Mouse (Mus musculus) lung, embryonic 14.5 days (tissue): ENCODE data around the gene Map3k7cl. TPM values are rescaled to one million over a fixed set of nuclear protein-coding genes. Genes with fewer than 3 reads are reported as not detected.
A peak's percentile ranks its signal among the peaks of the same experiment; 100 is the strongest.

Experiments used
- ATAC-seq: fragments of 200-750 bp; cut with Nextera tagmentation; 2 replicates; pipeline ENCODE4 v1.8.0; 2017; ENCODE audit warnings: mild to moderate bottlenecking, moderate TSS enrichment, moderate library complexity; ENCODE audit not compliant: insufficient read depth
- DNase-seq: peaks from one replicate; pipeline ENCODE4 v3.0.0-alpha.2; 2015
- H3K27ac ChIP-seq: fragments of 300-500 bp; sonication (generic); 2 replicates; pipeline ENCODE4 v1.5.1; 2014; ENCODE audit warnings: low read depth, mild to moderate bottlenecking, moderate library complexity
- H3K27me3 ChIP-seq: fragments of 300-500 bp; sonication (generic); 2 replicates; pipeline ENCODE4 v1.6.1; 2014; ENCODE audit warnings: low read length, control low read depth; ENCODE audit not compliant: insufficient read depth
- H3K36me3 ChIP-seq: fragments of 300-500 bp; sonication (generic); 2 replicates; pipeline ENCODE4 v1.6.1; 2014; ENCODE audit warnings: control low read depth; ENCODE audit not compliant: insufficient read depth
- H3K4me1 ChIP-seq: fragments of 300-500 bp; sonication (generic); 2 replicates; pipeline ENCODE4 v1.6.1; 2014; ENCODE audit warnings: antibody characterized with exemption, control low read depth; ENCODE audit not compliant: insufficient read depth
- H3K4me2 ChIP-seq: fragments of 300-500 bp; sonication (generic); 2 replicates; pipeline ENCODE4 v1.6.1; 2014; ENCODE audit warnings: mild to moderate bottlenecking
- H3K4me3 ChIP-seq: fragments of 300-500 bp; sonication (generic); 2 replicates; pipeline ENCODE4 v1.5.1; 2014; ENCODE audit warnings: low read depth, low read length
- H3K9ac ChIP-seq: fragments of 300-500 bp; sonication (generic); 2 replicates; pipeline ENCODE4 v1.6.1; 2014
- H3K9me3 ChIP-seq: fragments of 300-500 bp; sonication (generic); 2 replicates; pipeline ENCODE4 v1.6.1; 2016; ENCODE audit warnings: low read depth, low read length, control low read depth
- CTCF ChIP-seq: IDR thresholded peaks from 2 replicates; pipeline ENCODE4 v1.5.1; 2016; ENCODE audit warnings: antibody characterized with exemption, low read depth
- WGBS: fragments of 180-500 bp; shearing (Covaris S2); extraction: QIAGEN DNeasy Blood & Tissue Kit; methylation state at CpG from one replicate; pipeline ENCODE4 v1.1.7; 2014; 5-methylcytosine and 5-hydroxymethylcytosine counted together
- polyA plus RNA-seq: library from polyadenylated mRNA; unstranded; fragments of >200 nt; fragmentation: Nextera tagmentation; extraction: Ambion mirVana; gene quantifications from 2 replicates; pipeline ENCODE4 v1.2.1, GENCODE M21; 2014

The Map3k7cl gene
- polyA plus RNA-seq, 1 experiment from 2014 or later, result 0.21 TPM

DNA sequence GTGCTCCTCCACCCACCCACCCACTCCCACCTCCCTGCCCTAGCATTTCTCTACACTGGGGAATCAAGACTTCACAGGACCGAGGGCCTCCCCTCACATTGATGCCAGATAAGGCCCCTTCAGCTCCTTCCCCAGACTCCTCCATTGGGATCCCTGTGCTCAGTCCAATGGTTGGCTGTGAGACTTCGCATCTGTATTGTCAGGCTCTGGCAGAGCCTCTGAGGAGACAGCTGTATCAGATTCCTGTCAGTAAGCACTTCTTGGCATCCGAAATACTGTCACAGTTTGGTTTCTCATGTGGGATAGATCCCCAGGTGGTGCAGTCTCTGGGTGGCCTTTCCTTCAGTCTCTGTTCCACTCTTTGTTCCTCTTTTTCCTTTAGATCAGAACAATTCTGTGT is 68.1 kb downstream of the Map3k7cl start:
- 69% methylated on average over 3 of the region's 3 CpGs for WGBS
- Histone ChIP-seq H3K27ac (no peak overlapping the region), H3K4me2 (no peak overlapping the region), H3K4me1 (no peaks in the 10 kb centered on the region), H3K9me3 (no peaks in the 10 kb centered on the region), H3K27me3 (no peaks in the 10 kb centered on the region), H3K36me3 (no peaks in the 10 kb centered on the region), H3K9ac (no peak overlapping the region), H3K4me3 (no peak overlapping the region)
- ATAC-seq, result peak; percentile 78
- DNase-seq, result peak; percentile 56
- no peak for TF ChIP-seq CTCF

DNA sequence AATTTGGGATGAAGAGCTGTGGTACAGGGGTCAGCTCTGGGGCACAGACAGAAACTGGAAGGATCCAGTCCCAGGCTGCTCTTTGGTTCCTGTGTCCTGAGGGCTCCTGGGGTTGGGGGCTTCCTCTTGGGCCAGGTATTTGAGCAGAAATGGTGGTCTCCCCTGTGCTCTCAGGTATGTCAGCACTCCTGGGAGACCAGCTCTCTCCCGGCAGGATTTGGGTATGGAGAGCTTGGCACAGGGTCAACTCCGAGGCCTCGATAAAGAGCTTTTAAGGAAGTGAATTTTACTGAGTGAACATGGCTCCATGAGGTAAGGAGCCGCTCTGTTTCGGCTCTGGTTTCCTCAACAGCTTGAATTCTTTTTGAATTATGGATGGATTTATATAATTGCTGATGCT is 70.8 kb downstream of the Map3k7cl start:
- Histone ChIP-seq H3K4me2 (no peak overlapping the region), H3K27me3 (no peaks in the 10 kb centered on the region), H3K36me3 (no peaks in the 10 kb centered on the region), H3K27ac (no peak overlapping the region), H3K9me3 (peaks cover 6% of the 10 kb centered on the region; the same call in 1 of the 2 replicates), H3K4me1 (no peaks in the 10 kb centered on the region), H3K9ac (no peak overlapping the region), H3K4me3 (no peak overlapping the region)
- no peak for ATAC-seq
- 84% methylated on average over 5 of the region's 5 CpGs for WGBS
- DNase-seq, result no peak
- TF ChIP-seq CTCF, result no peak

DNA sequence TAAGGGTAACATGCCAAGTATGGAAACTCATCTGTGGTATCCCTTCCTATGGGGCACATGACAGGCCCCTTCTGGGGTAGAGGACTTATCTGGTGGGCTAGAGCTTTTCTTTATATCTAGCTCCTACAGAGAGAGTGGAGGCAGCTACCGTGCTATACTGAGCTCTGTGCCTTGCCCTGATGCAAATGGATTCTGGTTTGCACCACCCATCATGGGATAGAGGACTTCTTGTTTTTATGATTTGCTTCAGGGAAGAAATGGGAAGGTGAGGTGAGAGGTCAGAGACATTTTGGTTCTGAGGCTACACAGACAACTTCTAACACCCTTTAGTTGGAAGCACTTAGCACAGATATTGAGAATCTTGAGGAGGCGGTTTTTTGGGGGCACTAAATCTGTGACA is 71.8 kb downstream of the Map3k7cl start:
- Histone ChIP-seq H3K27me3 (no peaks in the 10 kb centered on the region), H3K4me3 (no peak overlapping the region), H3K4me2 (no peak overlapping the region), H3K9me3 (peaks cover 6% of the 10 kb centered on the region; the same call in 1 of the 2 replicates), H3K9ac (no peak overlapping the region), H3K27ac (no peak overlapping the region), H3K4me1 (no peaks in the 10 kb centered on the region), H3K36me3 (no peaks in the 10 kb centered on the region)
- no peak for DNase-seq
- WGBS, result 87% methylated on average over 2 of the region's 2 CpGs
- no peak for ATAC-seq
- no peak for TF ChIP-seq CTCF

DNA sequence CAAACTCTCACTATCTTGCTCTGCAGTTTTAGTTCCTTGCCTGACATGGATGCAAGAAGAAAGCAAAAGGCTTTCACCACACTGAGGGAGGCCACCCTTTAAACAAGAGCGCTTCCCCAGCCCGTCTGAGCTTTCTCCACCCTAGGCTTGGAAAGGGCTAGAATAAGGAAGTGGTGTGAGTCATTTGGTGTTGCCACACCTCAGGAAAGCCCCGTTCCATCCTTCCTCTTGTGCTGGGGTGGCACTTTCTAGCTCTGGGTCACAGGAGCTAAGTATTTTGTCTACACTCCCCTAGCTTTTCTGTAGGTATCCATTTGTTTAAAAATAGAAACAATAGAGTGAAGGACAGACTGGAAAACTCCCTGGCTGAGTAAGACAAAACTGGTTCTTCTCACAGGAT is 72.2 kb downstream of the Map3k7cl start:
- ATAC-seq (no peak), DNase-seq (peak; percentile 13)
- H3K36me3 ChIP-seq, result no peaks in the 10 kb centered on the region
- H3K4me1 ChIP-seq, result no peaks in the 10 kb centered on the region
- H3K9me3 ChIP-seq, result peaks cover 6% of the 10 kb centered on the region; the same call in 1 of the 2 replicates
- no peak overlapping the region for H3K4me3 ChIP-seq
- H3K27ac ChIP-seq, result no peak overlapping the region
- no peak for TF ChIP-seq CTCF
- H3K4me2 ChIP-seq, result no peak overlapping the region
- no peak overlapping the region for H3K9ac ChIP-seq
- WGBS, result 74% methylated on average over 3 of the region's 3 CpGs
- H3K27me3 ChIP-seq, result no peaks in the 10 kb centered on the region

DNA sequence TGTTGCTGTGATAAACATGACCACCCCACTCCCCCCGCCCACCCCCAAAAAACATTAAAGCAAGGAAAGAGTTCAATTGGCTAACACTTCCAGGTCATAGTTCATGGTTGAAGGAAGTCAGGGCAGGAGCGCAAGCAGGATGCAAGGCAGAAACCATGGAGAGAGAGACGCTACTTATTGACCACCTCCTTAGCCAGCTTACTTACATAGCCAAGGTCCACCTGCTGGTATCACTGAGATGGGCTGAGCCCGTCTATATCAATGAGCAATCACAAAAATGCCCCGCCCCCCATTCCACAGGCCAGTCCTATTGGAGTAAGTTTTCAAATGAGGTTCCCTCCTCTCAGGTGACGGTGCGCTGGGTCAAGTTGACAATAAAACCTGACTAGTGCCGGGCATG is 72.7 kb downstream of the Map3k7cl start:
- no peak for TF ChIP-seq CTCF
- H3K4me2 ChIP-seq, result no peak overlapping the region
- H3K9ac ChIP-seq, result no peak overlapping the region
- ATAC-seq, result no peak
- H3K27me3 ChIP-seq, result no peaks in the 10 kb centered on the region
- H3K9me3 ChIP-seq, result peaks cover 6% of the 10 kb centered on the region; the same call in 1 of the 2 replicates
- H3K36me3 ChIP-seq, result no peaks in the 10 kb centered on the region
- no peaks in the 10 kb centered on the region for H3K4me1 ChIP-seq
- WGBS, result 90% methylated on average over 8 of the region's 8 CpGs
- DNase-seq, result no peak
- H3K27ac ChIP-seq, result no peak overlapping the region
- H3K4me3 ChIP-seq, result no peak overlapping the region

DNA sequence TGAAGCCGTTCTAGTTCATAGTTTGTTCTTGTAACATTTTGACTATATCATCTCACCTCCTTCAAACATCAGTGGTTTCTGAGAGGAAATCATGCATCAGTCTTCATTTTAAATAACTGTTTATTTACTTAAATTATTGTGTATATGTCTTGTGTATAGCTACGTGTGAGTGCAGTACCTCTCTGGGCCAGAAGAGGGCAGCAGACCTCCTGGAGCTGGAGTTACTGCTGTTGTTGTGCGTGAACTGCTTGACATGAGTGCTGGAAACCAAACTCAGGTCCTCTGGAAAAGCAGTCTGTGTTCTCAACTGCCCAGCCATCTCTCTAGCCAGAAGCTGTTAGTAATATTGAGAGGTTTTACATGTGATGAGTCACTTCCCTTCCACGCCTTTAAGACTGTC is 73.6 kb downstream of the Map3k7cl start:
- no peak overlapping the region for H3K27ac ChIP-seq
- DNase-seq, result no peak
- no peak for ATAC-seq

DNA sequence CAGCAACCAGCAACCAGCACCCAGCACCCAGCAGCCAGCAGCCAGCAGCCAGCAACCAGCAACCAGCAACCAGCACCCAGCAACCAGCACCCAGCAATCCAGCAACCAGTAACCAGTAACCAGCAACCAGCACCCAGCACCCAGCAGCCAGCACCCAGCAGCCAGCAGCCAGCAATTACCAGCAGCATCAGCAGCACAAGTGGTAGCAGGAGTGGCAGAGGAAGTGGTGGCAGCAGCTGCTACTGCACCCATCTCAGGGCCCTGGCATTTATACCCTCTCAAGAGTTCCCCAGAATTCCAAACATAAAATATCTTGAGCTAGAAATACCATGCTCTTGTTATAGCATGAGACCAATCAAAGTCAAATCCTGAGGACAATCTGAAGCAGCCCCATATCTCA is 81.6 kb downstream of the Map3k7cl start:
- no peak for TF ChIP-seq CTCF
- Histone ChIP-seq H3K27me3 (no peaks in the 10 kb centered on the region), H3K4me2 (no peak overlapping the region), H3K4me3 (no peak overlapping the region), H3K9me3 (no peaks in the 10 kb centered on the region), H3K36me3 (no peaks in the 10 kb centered on the region), H3K9ac (no peak overlapping the region), H3K4me1 (no peaks in the 10 kb centered on the region), H3K27ac (no peak overlapping the region)
- DNase-seq, result no peak
- no peak for ATAC-seq

More for the DNA sequence above, 73.6 kb downstream of the Map3k7cl start:
- Histone ChIP-seq H3K4me3 (no peak overlapping the region), H3K4me2 (no peak overlapping the region), H3K9ac (no peak overlapping the region), H3K9me3 (peaks cover 6% of the 10 kb centered on the region; the same call in 1 of the 2 replicates), H3K4me1 (no peaks in the 10 kb centered on the region), H3K36me3 (no peaks in the 10 kb centered on the region), H3K27me3 (no peaks in the 10 kb centered on the region)
- TF ChIP-seq CTCF, result peak; percentile 52
- 97% methylated on average over 4 of the region's 4 CpGs for WGBS

DNA sequence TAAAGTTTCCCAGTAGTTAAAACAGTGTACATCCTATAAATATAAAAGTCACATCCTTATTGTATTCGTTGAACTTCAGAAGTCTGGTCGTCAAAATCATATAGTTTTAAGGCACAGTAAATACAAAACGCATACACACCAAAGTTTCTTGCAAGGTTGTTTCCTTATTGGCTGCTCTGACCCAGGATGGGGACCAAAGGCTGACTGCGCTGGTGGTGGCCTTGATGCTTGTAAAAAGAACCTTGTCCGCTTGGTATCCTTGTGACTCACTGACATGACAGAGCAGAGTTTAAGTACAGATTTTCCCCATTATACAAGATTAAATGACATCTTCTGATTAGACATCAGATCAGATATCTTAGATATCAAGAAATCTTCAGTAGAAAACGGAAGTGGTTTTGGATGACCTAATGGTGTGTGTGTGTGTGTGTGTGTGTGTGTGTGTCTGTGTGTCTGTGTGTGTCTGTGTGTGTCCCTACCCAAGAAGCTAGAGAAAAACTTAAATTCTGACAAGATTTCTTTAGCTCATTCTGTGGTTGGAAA is 82.2 kb downstream of the Map3k7cl start:
- Histone ChIP-seq H3K4me1 (no peaks in the 10 kb centered on the region), H3K9ac (no peak overlapping the region), H3K4me2 (no peak overlapping the region), H3K27me3 (no peaks in the 10 kb centered on the region), H3K27ac (no peak overlapping the region), H3K36me3 (no peaks in the 10 kb centered on the region), H3K9me3 (no peaks in the 10 kb centered on the region), H3K4me3 (no peak overlapping the region)
- TF ChIP-seq CTCF, result no peak
- DNase-seq (no peak), ATAC-seq (no peak)
- WGBS, result 85% methylated on average over 6 of the region's 6 CpGs
